Mouse (Mus musculus): Measurements from ENCODE around the gene Slc39a7.
A peak's percentile ranks its signal among the peaks of the same experiment; 100 is the strongest.

- TF ChIP-seq CTCF (IDR thresholded peaks at IDR 0.05; ENCODE audit: borderline replicate concordance, extremely low read depth, insufficient read depth, insufficient read length) (peak; percentile 60; the same call in 1 of the 2 replicates), POLR2A (IDR thresholded peaks at IDR 0.05; ENCODE audit: borderline replicate concordance, extremely low read depth, insufficient read depth, insufficient read length, poor library complexity, severe bottlenecking) (no peak)
Observed at GRCm38 (mm10) chr17:34003426-34003825, 28.1 kb downstream of the Slc39a7 start.

All from brain, embryonic 14.5 days (tissue).